Mouse (Mus musculus): ENCODE measurements at regions not wholly inside any gene's neighbourhood (a gene's known extent, or its start where the extent isn't known, plus 50 kb on each side); places are given as distances from the start of the nearest gene placed in this dataset.

- H3K9me3 ChIP-seq, result no peaks in the 10 kb centered on the region
- 0 out of 2 replicates have a peak overlapping the region, but pooled peaks have one; percentile 1 for H3K27ac ChIP-seq (replicated peaks)
- H3K4me1 ChIP-seq, result peaks cover 14% of the 10 kb centered on the region
- H3K36me3 ChIP-seq, result no peaks in the 10 kb centered on the region
- peaks cover 6% of the 10 kb centered on the region for H3K27me3 ChIP-seq
- H3K9ac ChIP-seq (replicated peaks), result no peak overlapping the region
- H3K4me2 ChIP-seq (replicated peaks), result no peak overlapping the region
- WGBS, result 48% methylated on average over 6 of the region's 6 CpGs
- H3K4me3 ChIP-seq, result no peak overlapping the region
- peak; percentile 44; the same call in 1 of the 2 replicates for ATAC-seq (ENCODE audit: low FRiP score, low read depth)
These were observed 526.5 kb upstream of the Btbd3 start for GRCm38 (mm10) chr2:137729871-137730270.

- H3K9me3 ChIP-seq, result no peaks in the 10 kb centered on the region
- H3K4me3 ChIP-seq, result no peak overlapping the region
- no peak for ATAC-seq (ENCODE audit: low FRiP score, low read depth)
- peaks cover 14% of the 10 kb centered on the region for H3K4me1 ChIP-seq
- no peak overlapping the region for H3K4me2 ChIP-seq (replicated peaks)
- 56% methylated on average over 4 of the region's 4 CpGs for WGBS
- H3K9ac ChIP-seq (replicated peaks), result no peak overlapping the region
- H3K36me3 ChIP-seq, result no peaks in the 10 kb centered on the region
- no peak overlapping the region for H3K27ac ChIP-seq (replicated peaks)
- peaks cover 6% of the 10 kb centered on the region for H3K27me3 ChIP-seq
These were observed 527.2 kb upstream of the Btbd3 start for GRCm38 (mm10) chr2:137729207-137729606.

GRCm38 (mm10) chr2:137723651-137724050, 532.7 kb upstream of the Btbd3 start:
- Histone ChIP-seq H3K4me3 (no peak overlapping the region), H3K9ac (replicated peaks) (no peak overlapping the region), H3K36me3 (no peaks in the 10 kb centered on the region), H3K4me2 (replicated peaks) (no peak overlapping the region), H3K27ac (replicated peaks) (no peak overlapping the region), H3K27me3 (peaks cover 20% of the 10 kb centered on the region), H3K9me3 (no peaks in the 10 kb centered on the region), H3K4me1 (no peaks in the 10 kb centered on the region)
- WGBS, result 95% methylated on average over 1 of the region's 1 CpGs
- no peak for ATAC-seq (ENCODE audit: low FRiP score, low read depth)

GRCm38 (mm10) chr2:137721767-137722424, 534.5 kb upstream of the Btbd3 start:
- Histone ChIP-seq H3K4me1 (no peaks in the 10 kb centered on the region), H3K9ac (replicated peaks) (no peak overlapping the region), H3K27me3 (peaks cover 16% of the 10 kb centered on the region), H3K4me2 (replicated peaks) (no peak overlapping the region), H3K27ac (replicated peaks) (no peak overlapping the region), H3K9me3 (no peaks in the 10 kb centered on the region), H3K36me3 (no peaks in the 10 kb centered on the region), H3K4me3 (no peak overlapping the region)
- ATAC-seq (ENCODE audit: low FRiP score, low read depth), result no peak
- 63% methylated on average over 7 of the region's 7 CpGs for WGBS

- ATAC-seq (ENCODE audit: low FRiP score, low read depth), result 0 out of 2 replicates have a peak, but pooled peaks have one; percentile 23
- no peaks in the 10 kb centered on the region for H3K9me3 ChIP-seq
- 93% methylated on average over 2 of the region's 2 CpGs for WGBS
These were observed 540.5 kb upstream of the Btbd3 start for GRCm38 (mm10) chr2:137715891-137716290.

GRCm38 (mm10) chr2:137706528-137706988, 549.8 kb upstream of the Btbd3 start:
- H3K36me3 ChIP-seq, result no peaks in the 10 kb centered on the region
- H3K9ac ChIP-seq (replicated peaks), result no peak overlapping the region
- H3K27ac ChIP-seq (replicated peaks), result peak overlapping the region; percentile 16; the same call in 1 of the 2 replicates
- 2% methylated on average over 4 of the region's 4 CpGs for WGBS
- H3K4me3 ChIP-seq, result 0 out of 2 replicates have a peak overlapping the region, but pooled peaks have one; percentile 14
- peaks cover 31% of the 10 kb centered on the region for H3K27me3 ChIP-seq
- H3K4me2 ChIP-seq (replicated peaks), result peak overlapping the region; percentile 41
- H3K9me3 ChIP-seq, result no peaks in the 10 kb centered on the region
- peak; percentile 88 for ATAC-seq (ENCODE audit: low FRiP score, low read depth)
- H3K4me1 ChIP-seq, result peaks cover 32% of the 10 kb centered on the region

More at GRCm38 (mm10) chr2:137715891-137716290, 540.5 kb upstream of the Btbd3 start:
- no peak overlapping the region for H3K4me3 ChIP-seq
- H3K4me1 ChIP-seq, result no peaks in the 10 kb centered on the region
- H3K9ac ChIP-seq (replicated peaks), result no peak overlapping the region
- no peak overlapping the region for H3K4me2 ChIP-seq (replicated peaks)
- peaks cover 32% of the 10 kb centered on the region for H3K27me3 ChIP-seq
- H3K36me3 ChIP-seq, result no peaks in the 10 kb centered on the region
- H3K27ac ChIP-seq (replicated peaks), result no peak overlapping the region

GRCm38 (mm10) chr2:137705724-137706422, 550.5 kb upstream of the Btbd3 start:
- Histone ChIP-seq H3K4me3 (peak overlapping the region; percentile 14; the same call in 1 of the 2 replicates), H3K4me1 (peaks cover 32% of the 10 kb centered on the region), H3K9ac (replicated peaks) (no peak overlapping the region), H3K27ac (replicated peaks) (peak overlapping the region; percentile 16; the same call in 1 of the 2 replicates), H3K4me2 (replicated peaks) (peak overlapping the region; percentile 41), H3K9me3 (no peaks in the 10 kb centered on the region), H3K36me3 (no peaks in the 10 kb centered on the region), H3K27me3 (peaks cover 36% of the 10 kb centered on the region)
- 11% methylated on average over 14 of the region's 14 CpGs for WGBS
- ATAC-seq (ENCODE audit: low FRiP score, low read depth), result peak; percentile 67

- H3K27ac ChIP-seq (replicated peaks), result no peak overlapping the region
These were observed 551.2 kb upstream of the Btbd3 start for GRCm38 (mm10) chr2:137704948-137705723.

GRCm38 (mm10) chr2:137704565-137704947, 551.8 kb upstream of the Btbd3 start:
- Histone ChIP-seq H3K27me3 (peaks cover 44% of the 10 kb centered on the region), H3K4me2 (replicated peaks) (peak overlapping the region; percentile 41), H3K9me3 (no peaks in the 10 kb centered on the region), H3K4me1 (peaks cover 32% of the 10 kb centered on the region), H3K27ac (replicated peaks) (no peak overlapping the region), H3K4me3 (no peak overlapping the region), H3K36me3 (no peaks in the 10 kb centered on the region), H3K9ac (replicated peaks) (no peak overlapping the region)
- ATAC-seq (ENCODE audit: low FRiP score, low read depth), result no peak
- 39% methylated on average over 6 of the region's 6 CpGs for WGBS

More at GRCm38 (mm10) chr2:137704948-137705723, 551.2 kb upstream of the Btbd3 start:
- H3K9ac ChIP-seq (replicated peaks), result no peak overlapping the region
- H3K9me3 ChIP-seq, result no peaks in the 10 kb centered on the region
- 17% methylated on average over 12 of the region's 12 CpGs for WGBS
- H3K27me3 ChIP-seq, result peaks cover 41% of the 10 kb centered on the region
- H3K36me3 ChIP-seq, result no peaks in the 10 kb centered on the region
- peak; percentile 90 for ATAC-seq (ENCODE audit: low FRiP score, low read depth)
- peak overlapping the region; percentile 41 for H3K4me2 ChIP-seq (replicated peaks)
- no peak overlapping the region for H3K4me3 ChIP-seq
- H3K4me1 ChIP-seq, result peaks cover 32% of the 10 kb centered on the region

- Histone ChIP-seq H3K27ac (replicated peaks) (no peak overlapping the region), H3K9ac (replicated peaks) (no peak overlapping the region), H3K4me1 (peaks cover 32% of the 10 kb centered on the region), H3K4me2 (replicated peaks) (no peak overlapping the region), H3K4me3 (no peak overlapping the region), H3K27me3 (peaks cover 45% of the 10 kb centered on the region), H3K9me3 (no peaks in the 10 kb centered on the region), H3K36me3 (no peaks in the 10 kb centered on the region)
- no peak for ATAC-seq (ENCODE audit: low FRiP score, low read depth)
- 70% methylated on average over 3 of the region's 3 CpGs for WGBS
These were observed 552.3 kb upstream of the Btbd3 start for GRCm38 (mm10) chr2:137704051-137704450.

GRCm38 (mm10) chr2:137695885-137696284, 560.5 kb upstream of the Btbd3 start:
- no peaks in the 10 kb centered on the region for H3K9me3 ChIP-seq
- no peak overlapping the region for H3K4me2 ChIP-seq (replicated peaks)
- H3K4me1 ChIP-seq, result no peaks in the 10 kb centered on the region
- WGBS, result 92% methylated on average over 5 of the region's 5 CpGs
- H3K27ac ChIP-seq (replicated peaks), result no peak overlapping the region
- peaks cover 23% of the 10 kb centered on the region for H3K27me3 ChIP-seq
- ATAC-seq (ENCODE audit: low FRiP score, low read depth), result no peak
- H3K9ac ChIP-seq (replicated peaks), result no peak overlapping the region
- H3K4me3 ChIP-seq, result no peak overlapping the region
- H3K36me3 ChIP-seq, result no peaks in the 10 kb centered on the region
